Mouse (Mus musculus): ENCODE data around the gene Prm3.
A peak's percentile ranks its signal among the peaks of the same experiment; 100 is the strongest.

The Prm3 gene

DNA sequence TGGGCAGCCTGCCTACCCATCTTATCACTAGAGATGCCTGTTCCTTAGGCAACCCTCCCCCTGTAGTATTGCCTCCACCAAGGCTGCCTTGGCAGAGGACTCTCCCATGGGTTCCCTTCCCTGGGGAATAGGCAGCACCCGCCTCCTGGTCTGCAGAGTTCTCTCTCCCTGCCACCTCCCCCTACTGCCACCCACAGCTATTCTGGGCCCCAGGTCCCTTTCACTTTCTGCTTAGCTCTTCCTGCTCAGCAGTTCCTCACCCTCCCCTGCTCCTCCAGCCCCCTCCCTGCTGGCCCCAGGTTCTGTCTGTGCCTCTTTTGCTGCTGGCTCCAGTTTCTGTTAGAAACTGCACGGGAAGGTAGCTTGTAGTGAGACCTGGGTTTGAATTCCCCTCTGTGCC lies 21.1 kb downstream of the Prm3 start:
- no peak for DNase-seq

DNA sequence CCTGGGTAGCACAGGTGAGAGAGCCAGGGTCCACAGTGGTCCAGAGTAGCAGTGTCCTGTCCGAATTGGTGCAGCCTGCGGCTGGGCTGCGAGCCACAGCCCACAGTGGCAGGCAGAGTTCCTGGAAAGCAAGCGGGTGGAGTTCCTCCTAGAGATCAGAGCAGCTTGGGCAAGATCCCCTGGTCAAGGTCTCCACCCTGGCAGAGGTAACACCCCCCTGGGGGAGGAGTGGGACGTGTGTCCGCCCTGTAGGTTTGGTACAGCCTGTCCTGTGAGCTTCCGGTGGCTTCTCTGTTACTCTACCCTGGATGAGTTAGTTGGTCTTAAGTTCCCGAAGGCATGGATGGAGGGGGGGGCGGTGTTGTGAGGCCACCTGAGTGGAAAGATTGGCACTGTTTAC lies 21.9 kb downstream of the Prm3 start:
- DNase-seq = no peak

DNA sequence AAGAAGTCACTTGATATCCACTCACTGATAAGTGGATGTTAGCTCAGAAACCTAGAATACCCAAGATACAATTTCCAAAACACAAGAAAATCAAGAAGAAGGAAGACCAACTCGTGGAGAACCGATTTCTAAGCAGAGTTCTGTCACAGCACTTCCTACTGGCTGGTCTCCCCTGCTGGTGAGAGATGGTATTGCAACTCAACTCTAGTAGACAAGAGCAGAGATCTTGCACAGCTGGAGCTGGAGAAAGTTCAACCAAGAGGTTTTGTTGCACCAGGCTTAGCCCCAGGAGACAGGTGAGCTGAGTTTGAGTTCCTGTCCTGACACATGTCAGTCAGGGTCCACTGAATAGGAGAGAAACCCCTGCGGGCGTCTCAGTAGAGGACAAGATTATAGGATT lies 23.6 kb downstream of the Prm3 start:
- DNase-seq = peak; percentile 58 to 74

DNA sequence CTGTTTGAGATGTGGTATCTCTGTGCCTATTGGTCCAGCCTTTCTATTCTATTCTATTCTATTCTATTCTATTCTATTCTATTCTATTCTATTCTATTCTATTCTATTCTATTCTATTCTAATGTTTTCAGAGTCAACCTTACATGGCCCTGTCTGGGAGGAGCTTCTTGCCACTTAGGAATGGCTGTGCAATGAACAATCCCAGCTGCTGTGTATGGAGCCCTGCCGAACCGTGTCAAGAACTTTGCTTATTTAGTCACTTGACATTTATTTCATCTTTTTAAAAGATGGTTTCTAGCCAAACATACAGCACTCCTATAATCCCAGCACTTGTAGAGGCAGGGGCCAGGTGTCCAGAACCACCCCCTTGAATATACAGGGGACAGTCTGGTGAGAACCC lies 26.4 kb downstream of the Prm3 start:
- DNase-seq = no peak

DNA sequence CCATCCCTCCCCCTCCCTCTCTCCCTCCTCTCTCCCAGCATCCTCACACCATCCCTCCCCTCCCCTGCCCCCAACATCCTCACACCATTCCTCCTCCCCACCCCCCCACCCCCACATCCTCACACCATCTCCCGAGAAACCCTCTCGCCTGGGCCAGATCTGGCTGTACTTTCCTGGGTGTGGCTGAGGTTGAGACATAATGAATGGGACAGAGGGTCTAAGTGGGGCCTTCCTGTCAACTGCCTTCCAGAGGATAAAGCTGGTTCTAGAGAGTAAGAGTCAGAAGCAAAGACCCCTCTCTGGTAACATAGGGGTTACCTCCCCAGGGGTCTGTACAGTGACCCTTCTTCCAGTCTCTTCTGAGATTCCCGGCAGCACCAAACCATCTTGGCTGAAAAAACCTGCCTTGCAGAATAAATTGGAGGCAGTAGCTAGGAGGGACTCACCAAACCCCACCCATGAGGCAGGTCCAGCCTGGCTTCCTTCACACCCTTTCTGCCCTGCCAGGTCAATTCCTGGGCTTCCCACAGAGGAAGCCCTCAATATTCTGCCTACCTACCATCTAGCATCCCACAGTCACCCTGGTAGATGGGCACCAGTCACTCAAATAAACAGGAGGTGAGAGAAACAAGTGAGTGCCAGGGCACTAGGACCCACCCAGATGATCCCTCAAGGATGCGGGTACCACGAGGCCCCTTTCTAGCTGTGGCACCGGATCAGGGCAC lies 27.0 kb downstream of the Prm3 start:
- DNase-seq = no peak

DNA sequence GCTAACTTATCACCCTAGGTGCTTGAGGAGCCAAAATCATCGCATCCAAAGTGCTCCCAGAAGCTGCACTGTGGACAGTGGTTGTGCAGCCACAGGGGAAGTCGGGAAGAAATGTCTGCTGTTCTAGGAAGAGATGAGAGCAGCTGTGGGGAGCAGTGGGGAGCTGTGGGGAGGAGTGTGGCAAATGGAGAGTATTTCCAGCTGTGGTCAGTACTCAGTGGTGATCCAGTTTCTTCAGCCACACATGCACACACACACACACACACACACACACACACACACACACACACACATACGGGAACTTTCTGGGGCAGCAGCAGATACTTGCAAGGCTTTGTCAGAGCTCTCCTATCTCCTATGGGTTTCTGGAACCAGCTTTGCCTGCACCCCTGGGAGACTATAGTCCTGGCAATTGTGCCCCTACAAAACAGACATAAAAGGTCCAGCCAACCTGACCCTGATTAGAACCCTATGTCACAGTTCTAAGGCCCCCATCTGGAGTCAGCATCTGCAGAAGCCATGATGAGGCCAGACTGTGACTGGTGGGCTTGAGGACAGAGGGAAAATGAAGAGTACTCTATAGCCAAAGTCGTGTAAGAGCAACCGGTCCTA lies 28.0 kb downstream of the Prm3 start:
- no peak for DNase-seq

DNA sequence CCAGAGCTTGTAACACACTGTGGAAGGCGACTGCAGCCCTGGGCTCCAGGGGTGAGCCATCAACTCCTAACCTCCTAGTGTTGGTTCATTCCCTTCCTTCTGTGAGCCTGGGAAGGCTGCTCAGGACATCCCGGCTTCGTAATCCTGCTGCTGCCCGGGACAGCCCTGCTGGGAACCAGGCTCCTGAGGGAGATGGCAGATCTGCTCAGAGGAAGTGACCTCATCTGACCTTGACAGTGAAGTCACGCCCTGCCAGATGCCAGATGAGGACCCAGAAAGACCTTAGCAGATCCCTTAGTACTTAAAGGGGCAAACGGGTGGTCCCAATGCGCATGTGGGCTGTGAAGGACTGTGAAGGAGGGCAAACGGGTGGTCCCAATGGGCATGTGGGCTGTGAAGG lies 29.5 kb downstream of the Prm3 start:
- no peak for DNase-seq

DNA sequence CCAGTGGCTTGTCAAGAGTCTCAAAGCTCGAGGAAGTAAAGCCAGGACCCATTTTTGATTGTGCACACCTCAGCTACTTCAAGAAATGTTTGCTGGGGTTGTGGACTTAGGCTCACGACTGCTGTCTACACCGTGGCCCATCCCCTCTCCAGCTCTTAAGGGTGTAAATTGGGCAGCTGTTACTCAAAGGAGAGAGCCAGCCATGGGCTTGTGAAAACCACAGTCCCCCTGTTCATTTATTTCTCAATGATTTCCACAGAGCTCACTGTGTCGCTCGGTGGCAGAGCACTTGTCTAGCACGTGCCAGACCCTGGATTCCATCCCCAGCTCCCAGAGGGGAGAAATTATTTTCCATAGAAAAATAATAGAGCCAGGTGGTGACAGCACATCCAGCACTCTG lies 34.5 kb downstream of the Prm3 start:
- no peak for DNase-seq

DNA sequence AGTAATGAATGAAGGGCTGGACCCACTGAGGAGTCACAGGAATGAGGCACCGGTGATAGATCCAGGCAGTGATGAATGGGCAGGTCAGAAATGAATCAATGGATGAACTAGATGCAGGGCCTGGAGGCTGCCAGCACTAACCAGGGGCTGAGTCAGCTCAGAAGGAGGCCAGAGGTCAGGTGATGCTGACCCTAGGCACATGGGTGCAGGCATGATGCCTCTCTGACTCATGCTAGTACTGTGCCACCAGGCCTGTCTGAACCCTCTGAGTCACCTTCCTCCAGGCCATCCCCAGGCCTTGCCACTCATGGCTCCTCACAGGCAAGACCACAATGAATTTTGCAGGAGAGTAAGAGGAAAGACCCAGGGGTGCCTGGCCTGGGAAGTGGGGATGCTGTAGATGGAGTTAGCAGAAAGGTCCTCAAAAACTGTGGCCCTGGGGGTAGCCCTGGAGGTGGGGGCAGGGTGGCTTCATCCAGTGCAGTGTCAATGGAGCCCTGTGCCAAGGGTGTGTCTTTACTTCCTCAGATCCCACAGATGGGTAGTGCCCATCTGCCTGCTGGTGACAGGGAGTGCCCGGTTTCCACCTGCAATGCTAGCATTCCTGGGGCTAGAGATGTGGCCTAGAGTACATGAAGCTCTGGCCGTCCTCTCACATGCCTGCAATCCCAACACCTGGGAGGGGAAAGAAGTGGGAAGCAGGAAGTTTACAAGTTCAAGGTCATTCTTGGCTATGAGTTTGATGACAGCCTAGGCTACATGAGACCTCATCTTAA lies 36.0 kb downstream of the Prm3 start:
- no peak for DNase-seq

DNA sequence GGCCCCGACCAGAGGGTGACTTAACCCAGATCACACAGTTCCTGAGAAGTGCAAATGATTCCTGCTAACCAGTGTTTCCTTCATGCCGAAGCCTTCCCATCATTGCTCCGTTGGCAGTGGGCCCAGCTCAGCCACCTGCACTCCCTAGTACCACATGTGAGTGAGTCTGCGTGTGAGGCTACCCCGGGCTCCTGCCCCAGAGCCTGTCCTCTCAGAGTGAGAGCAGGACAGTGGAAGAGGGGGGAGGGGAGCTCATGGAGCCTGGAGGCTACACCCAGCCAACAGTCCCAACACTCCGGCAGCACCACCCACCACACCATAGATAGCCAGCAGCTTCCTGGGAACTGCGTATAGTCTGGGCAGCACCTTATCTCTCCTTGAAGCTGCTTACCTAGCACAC lies 40.9 kb downstream of the Prm3 start:
- DNase-seq = peak; percentile 79 to 85

DNA sequence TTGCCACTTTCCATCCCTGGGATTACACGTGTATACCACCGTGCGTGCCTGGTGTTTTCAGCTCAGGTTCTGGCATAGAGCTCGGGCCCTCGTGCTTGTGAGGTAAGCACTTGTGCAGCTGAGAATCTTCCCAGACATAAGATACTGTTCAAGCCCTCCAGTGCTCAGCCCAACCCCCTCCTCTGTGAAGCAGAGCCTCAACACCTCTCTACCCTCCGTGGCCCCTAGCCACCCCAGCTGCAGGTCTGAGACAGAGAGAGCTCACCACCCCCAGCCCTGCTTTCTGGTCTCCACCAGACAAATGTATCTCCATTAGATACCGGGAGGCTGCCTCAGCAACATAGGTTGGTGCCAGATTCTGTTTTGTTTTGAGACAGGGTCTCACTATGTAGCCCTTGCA lies 41.5 kb downstream of the Prm3 start:
- peak in 1 of 2 experiments; percentile 8 for DNase-seq

DNA sequence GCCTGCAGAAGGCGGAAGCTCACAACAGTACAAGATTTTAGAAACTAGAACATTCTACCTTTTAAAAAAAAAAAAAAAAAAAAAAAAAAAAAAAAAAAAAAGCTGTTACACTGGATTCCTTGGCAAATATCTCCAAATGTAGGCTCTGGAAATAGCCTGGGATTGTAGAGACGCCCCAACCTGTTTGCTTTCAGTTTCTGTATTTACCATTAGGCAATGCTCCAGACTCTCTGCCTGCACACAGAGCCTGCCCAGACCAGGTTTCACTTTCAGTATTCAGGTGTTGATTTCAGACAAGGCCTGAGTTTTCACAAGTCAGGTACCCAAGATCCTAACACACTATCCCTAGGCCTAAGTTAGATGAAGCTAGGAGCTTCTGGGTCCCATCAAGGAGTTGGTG lies 49.6 kb downstream of the Prm3 start:
- DNase-seq = no peak
